Mouse (Mus musculus): Measurements from ENCODE around the gene Supt7l.
A peak's percentile ranks its signal among the peaks of the same experiment; 100 is the strongest.

Gene Supt7l

GRCm38 (mm10) chr5:31485440-31485839 lies 42.2 kb downstream of the Supt7l start, which contains the start of gene 4930548H24Rik:
Gene 4930548H24Rik (plus strand): TSS chr5:31485740.
- TF ChIP-seq NANOG (IDR thresholded peaks at IDR 0.05; ENCODE audit: borderline replicate concordance, low read length) (no peak), POU5F1 (IDR thresholded peaks at IDR 0.05; ENCODE audit: borderline replicate concordance, low read length) (no peak), CTCF (conservative IDR thresholded peaks at IDR 0.05; ENCODE audit: low read length) (no peak)

GRCm38 (mm10) chr5:31480536-31480935 lies 47.1 kb downstream of the Supt7l start:
- H3K27me3 ChIP-seq (ENCODE audit: insufficient read depth, low read length), result no peaks in the 10 kb centered on the region
- H3K4me1 ChIP-seq (replicated peaks; ENCODE audit: low read depth, low read length), result peaks cover 24% of the 10 kb centered on the region
- no peak overlapping the region for H3K4me3 ChIP-seq (replicated peaks; ENCODE audit: low read length)
- no peaks in the 10 kb centered on the region for H3K9me3 ChIP-seq (ENCODE audit: low read length)
- TF ChIP-seq CTCF (conservative IDR thresholded peaks at IDR 0.05; ENCODE audit: low read length), result no peak
- TF ChIP-seq POU5F1 (IDR thresholded peaks at IDR 0.05; ENCODE audit: borderline replicate concordance, low read length), result no peak
- no peak for TF ChIP-seq NANOG (IDR thresholded peaks at IDR 0.05; ENCODE audit: borderline replicate concordance, low read length)
- peaks cover 94% of the 10 kb centered on the region for H3K36me3 ChIP-seq (ENCODE audit: insufficient read depth, low read length)

More at GRCm38 (mm10) chr5:31485440-31485839, 42.2 kb downstream of the Supt7l start, which contains the start of gene 4930548H24Rik:
- no peaks in the 10 kb centered on the region for H3K9me3 ChIP-seq (ENCODE audit: low read length)
- no peak within 1 kb of the TSS; the same call in 1 of the 2 replicates for H3K4me3 ChIP-seq (replicated peaks; ENCODE audit: low read length)
- peaks cover 75% of the 10 kb centered on the region for H3K36me3 ChIP-seq (ENCODE audit: insufficient read depth, low read length)
- peaks cover 59% of the 10 kb centered on the region for H3K4me1 ChIP-seq (replicated peaks; ENCODE audit: low read depth, low read length)
- H3K27me3 ChIP-seq (ENCODE audit: insufficient read depth, low read length), result no peaks in the 10 kb centered on the region

GRCm38 (mm10) chr5:31470334-31470733 lies 57.3 kb downstream of the Supt7l start:
- no peak for TF ChIP-seq NANOG (IDR thresholded peaks at IDR 0.05; ENCODE audit: borderline replicate concordance, low read length)
- TF ChIP-seq CTCF (conservative IDR thresholded peaks at IDR 0.05; ENCODE audit: low read length), result peak; percentile 80
- H3K9me3 ChIP-seq (ENCODE audit: low read length), result no peaks in the 10 kb centered on the region
- H3K36me3 ChIP-seq (ENCODE audit: insufficient read depth, low read length), result peaks cover 90% of the 10 kb centered on the region
- H3K4me1 ChIP-seq (replicated peaks; ENCODE audit: low read depth, low read length), result peaks cover 13% of the 10 kb centered on the region
- H3K27me3 ChIP-seq (ENCODE audit: insufficient read depth, low read length), result no peaks in the 10 kb centered on the region
- H3K4me3 ChIP-seq (replicated peaks; ENCODE audit: low read length), result no peak overlapping the region

GRCm38 (mm10) chr5:31469711-31470110 lies 57.9 kb downstream of the Supt7l start:
- TF ChIP-seq NANOG (IDR thresholded peaks at IDR 0.05; ENCODE audit: borderline replicate concordance, low read length), result no peak
- TF ChIP-seq CTCF (conservative IDR thresholded peaks at IDR 0.05; ENCODE audit: low read length), result no peak
- no peak for TF ChIP-seq POU5F1 (IDR thresholded peaks at IDR 0.05; ENCODE audit: borderline replicate concordance, low read length)
- peaks cover 87% of the 10 kb centered on the region for H3K36me3 ChIP-seq (ENCODE audit: insufficient read depth, low read length)
- H3K4me3 ChIP-seq (replicated peaks; ENCODE audit: low read length), result no peak overlapping the region
- no peaks in the 10 kb centered on the region for H3K9me3 ChIP-seq (ENCODE audit: low read length)
- peaks cover 13% of the 10 kb centered on the region for H3K4me1 ChIP-seq (replicated peaks; ENCODE audit: low read depth, low read length)
- no peaks in the 10 kb centered on the region for H3K27me3 ChIP-seq (ENCODE audit: insufficient read depth, low read length)

- Histone ChIP-seq H3K36me3 (ENCODE audit: insufficient read depth, low read length) (peaks cover 67% of the 10 kb centered on the region), H3K4me1 (replicated peaks; ENCODE audit: low read depth, low read length) (peaks cover 16% of the 10 kb centered on the region), H3K27me3 (ENCODE audit: insufficient read depth, low read length) (no peaks in the 10 kb centered on the region), H3K9me3 (ENCODE audit: low read length) (no peaks in the 10 kb centered on the region), H3K4me3 (replicated peaks; ENCODE audit: low read length) (no peak overlapping the region)
- TF ChIP-seq POU5F1 (IDR thresholded peaks at IDR 0.05; ENCODE audit: borderline replicate concordance, low read length) (no peak), CTCF (conservative IDR thresholded peaks at IDR 0.05; ENCODE audit: low read length) (no peak), NANOG (IDR thresholded peaks at IDR 0.05; ENCODE audit: borderline replicate concordance, low read length) (no peak)
Observed at GRCm38 (mm10) chr5:31467798-31468197, 59.8 kb downstream of the Supt7l start.
